ENCODE assay signal across 7 mouse cellular contexts in the genomic region with DNA sequence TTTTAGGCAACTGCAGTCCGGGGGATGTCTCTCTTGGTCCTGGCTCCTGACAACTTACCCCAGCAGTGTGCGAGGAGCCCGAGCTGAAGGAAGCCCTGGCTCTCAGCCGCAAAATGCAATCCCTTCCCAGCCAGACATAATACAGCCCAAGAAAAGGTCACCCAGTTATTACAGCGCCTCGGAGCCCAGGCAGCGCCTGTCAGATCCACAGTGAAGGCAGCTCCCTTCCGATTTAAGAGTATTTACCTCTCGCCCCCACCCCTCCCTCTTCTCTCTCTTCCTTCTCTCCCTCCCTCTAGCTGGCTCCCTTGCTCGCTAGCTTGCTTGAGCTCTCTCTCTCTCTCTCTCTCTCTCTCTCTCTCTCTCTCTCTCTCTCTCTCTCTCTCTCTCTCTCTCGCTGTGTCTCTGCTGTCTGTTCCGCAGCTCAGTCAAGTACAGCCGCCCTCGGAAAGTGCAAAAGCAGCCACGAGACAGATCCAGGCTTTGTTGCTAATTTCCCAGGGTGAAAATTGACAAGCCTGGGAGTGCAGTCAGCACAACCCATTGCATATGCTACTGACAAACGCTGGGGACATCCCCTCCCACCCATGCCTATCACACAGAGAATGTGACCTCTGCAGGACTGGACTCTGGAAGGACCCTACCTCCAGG.
DNase-seq lines count a peak whose midpoint lies in the region; ATAC-seq and TF ChIP-seq lines count a peak whose summit lies in the region.

No protein-coding gene starts in this region.

- DNase-seq in ovary, postnatal 36 days (ENCODE audit: low spot score), result peak; percentile 18
- DNase-seq in ovary, adult 18-20 months (ENCODE audit: low spot score), result no peak
- DNase-seq in forebrain, postnatal 0 days, result peak; percentile 76
- DNase-seq in layer of hippocampus, adult 18-20 months (ENCODE audit: low spot score in 2 of 2), result peak; percentile 54 to 80
- DNase-seq in midbrain, embryonic 10.5 days (ENCODE audit: low spot score), result peak; percentile 51

- peak overlapping the region; percentile 61 for H3K4me3 ChIP-seq in forebrain, postnatal 0 days (ENCODE audit: low read depth, low read length)
- peak overlapping the region; percentile 59 for H3K4me3 ChIP-seq in midbrain, embryonic 10.5 days
- H3K4me3 ChIP-seq in stomach, embryonic 16.5 days (replicated peaks; ENCODE audit: low read length), result peak overlapping the region; percentile 48

- H3K4me1 ChIP-seq in forebrain, postnatal 0 days (ENCODE audit: insufficient read depth), result peaks cover 17% of the 10 kb centered on the region
- H3K4me1 ChIP-seq in midbrain, embryonic 10.5 days, result peaks cover 69% of the 10 kb centered on the region
- peaks cover 10% of the 10 kb centered on the region; the same call in 1 of the 2 replicates for H3K4me1 ChIP-seq in stomach, embryonic 16.5 days (ENCODE audit: control insufficient read depth, insufficient read depth, low read length)

- H3K4me2 ChIP-seq in forebrain, postnatal 0 days (ENCODE audit: low read depth), result peak overlapping the region; percentile 52
- H3K4me2 ChIP-seq in stomach, embryonic 16.5 days (ENCODE audit: low read depth, low read length), result peak overlapping the region; percentile 67

- no peaks in the 10 kb centered on the region for H3K9me3 ChIP-seq in forebrain, postnatal 0 days (ENCODE audit: low read length)
- H3K9me3 ChIP-seq in midbrain, embryonic 10.5 days (replicated peaks), result no peaks in the 10 kb centered on the region
- no peaks in the 10 kb centered on the region for H3K9me3 ChIP-seq in stomach, embryonic 16.5 days (replicated peaks; ENCODE audit: control insufficient read depth, low read length)

- peak overlapping the region; percentile 86 for H3K27ac ChIP-seq in forebrain, postnatal 0 days (ENCODE audit: low read depth, low read length)
- H3K27ac ChIP-seq in midbrain, embryonic 10.5 days (replicated peaks), result peak overlapping the region; percentile 91
- no peak overlapping the region; the same call in 1 of the 2 replicates for H3K27ac ChIP-seq in stomach, embryonic 16.5 days (ENCODE audit: low read length)

- no peak; the same call in 1 of the 2 replicates for TF ChIP-seq CTCF in forebrain, postnatal 0 days (IDR thresholded peaks at IDR 0.05; ENCODE audit: low read depth)

- under 1% methylated on average over 15 of the region's 16 CpGs for WGBS in forebrain, postnatal 0 days
- WGBS in midbrain, embryonic 10.5 days, result 0% methylated on average over 16 of the region's 16 CpGs
- whole genome bisulfite sequencing in stomach, embryonic 16.5 days, result under 1% methylated on average over 16 of the region's 16 CpGs

- peak overlapping the region; percentile 60 for H3K9ac ChIP-seq in forebrain, postnatal 0 days
- H3K9ac ChIP-seq in stomach, embryonic 16.5 days (ENCODE audit: low read length), result peak overlapping the region; percentile 58

- no peaks in the 10 kb centered on the region for H3K27me3 ChIP-seq in forebrain, postnatal 0 days (ENCODE audit: insufficient read depth, low read length)
- peaks cover 11% of the 10 kb centered on the region for H3K27me3 ChIP-seq in midbrain, embryonic 10.5 days (ENCODE audit: low read depth, poor library complexity, severe bottlenecking)
- peaks cover 6% of the 10 kb centered on the region for H3K27me3 ChIP-seq in stomach, embryonic 16.5 days (ENCODE audit: control insufficient read depth, insufficient read depth, low read length)

- H3K36me3 ChIP-seq in forebrain, postnatal 0 days (ENCODE audit: insufficient read depth), result no peaks in the 10 kb centered on the region
- no peaks in the 10 kb centered on the region for H3K36me3 ChIP-seq in midbrain, embryonic 10.5 days
- no peaks in the 10 kb centered on the region for H3K36me3 ChIP-seq in stomach, embryonic 16.5 days (ENCODE audit: control insufficient read depth, insufficient read depth, low read length)

- ATAC-seq in forebrain, postnatal 0 days, result peak; percentile 54
- peak; percentile 70 for ATAC-seq in stomach, embryonic 16.5 days (ENCODE audit: insufficient read depth, low FRiP score)
- no peak for ATAC-seq in cerebellum, adult (ENCODE audit: insufficient number of reproducible peaks, low FRiP score, low TSS enrichment)
